Mouse (Mus musculus): ENCODE results near the gene Mn1.

DNA sequence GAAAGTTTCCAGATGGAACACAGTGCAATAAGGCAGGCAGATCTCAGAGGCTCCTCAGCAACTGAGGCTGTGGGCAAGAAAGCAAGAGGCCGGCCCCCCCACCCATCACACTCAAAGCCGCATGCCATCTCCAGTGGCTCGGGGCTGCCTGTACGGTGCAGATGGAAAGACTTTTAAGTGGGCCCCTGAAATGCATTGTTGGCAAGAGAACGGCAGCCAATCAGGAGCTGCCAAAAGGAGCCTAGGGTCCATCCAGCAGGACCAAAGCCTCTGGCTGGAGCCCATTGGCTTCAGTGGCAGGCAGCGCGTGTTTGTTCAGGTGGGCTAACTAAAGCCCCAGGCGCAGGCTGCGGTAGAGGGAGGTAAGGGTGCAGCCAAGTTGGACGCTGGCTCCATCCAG is 21.4 kb upstream of the Mn1 start:
- no peak for TF ChIP-seq CTCF (IDR thresholded peaks at IDR 0.05; ENCODE audit: control insufficient read depth, insufficient read depth, low read length)
- TF ChIP-seq POLR2A (IDR thresholded peaks at IDR 0.05; ENCODE audit: borderline replicate concordance, control insufficient read depth, low read depth, low read length) = no peak

Data from bone marrow, adult 2 months (tissue).